Comparison of ENCODE assay signal across 8 mouse cellular contexts in genomic region chr4:57955544-57955958, GRCm38 (mm10). TPM values are rescaled to one million over a fixed set of nuclear protein-coding genes. Genes with fewer than 3 reads are reported as not detected.
DNase-seq lines count a peak whose midpoint lies in the region; ATAC-seq and TF ChIP-seq lines count a peak whose summit lies in the region.

No protein-coding gene starts in this region.

- H3K9me3 ChIP-seq in intestine, postnatal 0 days (ENCODE audit: control insufficient read depth): no peaks in the 10 kb centered on the region
- 0 out of 2 replicates have a peak, but pooled peaks cover 13% of the 10 kb centered on the region for H3K9me3 ChIP-seq in limb, embryonic 13.5 days
- H3K9me3 ChIP-seq in midbrain, embryonic 15.5 days: no peaks in the 10 kb centered on the region
- 0 out of 2 replicates have a peak, but pooled peaks cover 4% of the 10 kb centered on the region for H3K9me3 ChIP-seq in stomach, embryonic 16.5 days (replicated peaks; ENCODE audit: control insufficient read depth, low read length)

- peaks cover 28% of the 10 kb centered on the region for H3K4me1 ChIP-seq in intestine, postnatal 0 days (replicated peaks; ENCODE audit: control insufficient read depth, insufficient read depth, low read length)
- H3K4me1 ChIP-seq in limb, embryonic 13.5 days: peaks cover 33% of the 10 kb centered on the region
- peaks cover 29% of the 10 kb centered on the region for H3K4me1 ChIP-seq in midbrain, embryonic 15.5 days
- peaks cover 19% of the 10 kb centered on the region; the same call in 1 of the 2 replicates for H3K4me1 ChIP-seq in stomach, embryonic 16.5 days (ENCODE audit: control insufficient read depth, insufficient read depth, low read length)

- H3K9ac ChIP-seq in intestine, postnatal 0 days (ENCODE audit: low read depth, low read length): peak overlapping the region; percentile 71
- H3K9ac ChIP-seq in limb, embryonic 13.5 days: peak overlapping the region; percentile 87
- peak overlapping the region; percentile 92 for H3K9ac ChIP-seq in midbrain, embryonic 15.5 days
- H3K9ac ChIP-seq in stomach, embryonic 16.5 days (ENCODE audit: low read length): peak overlapping the region; percentile 85

- H3K36me3 ChIP-seq in intestine, postnatal 0 days (ENCODE audit: control insufficient read depth, insufficient read depth): peaks cover 15% of the 10 kb centered on the region
- peaks cover 21% of the 10 kb centered on the region for H3K36me3 ChIP-seq in limb, embryonic 13.5 days
- H3K36me3 ChIP-seq in midbrain, embryonic 15.5 days (replicated peaks): peaks cover 11% of the 10 kb centered on the region
- peaks cover 16% of the 10 kb centered on the region for H3K36me3 ChIP-seq in stomach, embryonic 16.5 days (ENCODE audit: control insufficient read depth, insufficient read depth, low read length)

- H3K27ac ChIP-seq in intestine, postnatal 0 days (ENCODE audit: low read depth, low read length): peak overlapping the region; percentile 97
- peak overlapping the region; percentile 93 for H3K27ac ChIP-seq in limb, embryonic 13.5 days
- peak overlapping the region; percentile 87 for H3K27ac ChIP-seq in midbrain, embryonic 15.5 days
- peak overlapping the region; percentile 93 for H3K27ac ChIP-seq in stomach, embryonic 16.5 days (ENCODE audit: low read length)

- peak; percentile 63 for DNase-seq in retina, embryonic 14.5 days (ENCODE audit: low spot score)
- no peak for DNase-seq in retina, postnatal 1 day
- peak; percentile 40 for DNase-seq in embryo, embryonic 11.5 days (ENCODE audit: low read depth, low spot score)

- WGBS in intestine, postnatal 0 days: 0% methylated on average over 25 of the region's 25 CpGs
- under 1% methylated on average over 24 of the region's 25 CpGs for WGBS in limb, embryonic 13.5 days
- under 1% methylated on average over 25 of the region's 25 CpGs for WGBS in midbrain, embryonic 15.5 days
- under 1% methylated on average over 25 of the region's 25 CpGs for WGBS in stomach, embryonic 16.5 days

- H3K4me2 ChIP-seq in intestine, postnatal 0 days (replicated peaks; ENCODE audit: low read depth): peak overlapping the region; percentile 80
- peak overlapping the region; percentile 77 for H3K4me2 ChIP-seq in limb, embryonic 13.5 days (replicated peaks)
- peak overlapping the region; percentile 56 for H3K4me2 ChIP-seq in midbrain, embryonic 15.5 days
- peak overlapping the region; percentile 59 for H3K4me2 ChIP-seq in stomach, embryonic 16.5 days (ENCODE audit: low read depth, low read length)

- TF ChIP-seq CTCF in intestine, postnatal 0 days (IDR thresholded peaks at IDR 0.05; ENCODE audit: low read depth): peak; percentile 37

- ATAC-seq in granulocyte monocyte progenitor cell, adult 5-6 weeks (replicated peaks; ENCODE audit: poor library complexity, severe bottlenecking): peak; percentile 23
- ATAC-seq in intestine, postnatal 0 days: peak; percentile 2; the same call in 1 of the 2 replicates
- ATAC-seq in limb, embryonic 13.5 days (ENCODE audit: low FRiP score, low read depth): peak; percentile 6; the same call in 1 of the 2 replicates
- ATAC-seq in midbrain, embryonic 15.5 days (replicated peaks): peak; percentile 44; the same call in 1 of the 2 replicates
- ATAC-seq in stomach, embryonic 16.5 days (ENCODE audit: insufficient read depth, low FRiP score): peak; percentile 3; the same call in 1 of the 2 replicates

- H3K27me3 ChIP-seq in intestine, postnatal 0 days (replicated peaks; ENCODE audit: control insufficient read depth, insufficient read depth, low read length): no peaks in the 10 kb centered on the region
- H3K27me3 ChIP-seq in limb, embryonic 13.5 days: no peaks in the 10 kb centered on the region
- no peaks in the 10 kb centered on the region for H3K27me3 ChIP-seq in midbrain, embryonic 15.5 days (replicated peaks)
- H3K27me3 ChIP-seq in stomach, embryonic 16.5 days (ENCODE audit: control insufficient read depth, insufficient read depth, low read length): no peaks in the 10 kb centered on the region

- H3K4me3 ChIP-seq in intestine, postnatal 0 days (ENCODE audit: low read depth, low read length): peak overlapping the region; percentile 94
- H3K4me3 ChIP-seq in limb, embryonic 13.5 days: peak overlapping the region; percentile 84
- peak overlapping the region; percentile 86 for H3K4me3 ChIP-seq in midbrain, embryonic 15.5 days
- H3K4me3 ChIP-seq in stomach, embryonic 16.5 days (replicated peaks; ENCODE audit: low read length): peak overlapping the region; percentile 75

RNA-seq across cellular contexts. Expression of gene Txn1, which starts 0.7 kb away (rescaled TPM):
- total RNA-seq in granulocyte monocyte progenitor cell, adult 5-6 weeks (2014; fragmentation: Nextera tagmentation): 404 and 474 TPM in 2 replicates
- total RNA-seq in granulocyte monocyte progenitor cell, adult 5-6 weeks (2017): 150 and 201 TPM in 2 replicates
- polyA plus RNA-seq in intestine, postnatal 0 days (2015; fragmentation: Nextera tagmentation; extraction: Ambion mirVana): 702 and 713 TPM in 2 replicates
- polyA plus RNA-seq in limb, embryonic 13.5 days (2015; fragmentation: Nextera tagmentation; extraction: Ambion mirVana): 401 and 408 TPM in 2 replicates
- polyA plus RNA-seq in midbrain, embryonic 15.5 days (2015; fragmentation: Nextera tagmentation; extraction: Ambion mirVana): 255 and 270 TPM in 2 replicates
- 451 and 475 TPM in 2 replicates for polyA plus RNA-seq in stomach, embryonic 16.5 days (2015; fragmentation: Nextera tagmentation; extraction: Ambion mirVana)

RNA-seq across cellular contexts. Expression of gene D630039A03Rik, which starts 39.5 kb away (rescaled TPM):
- total RNA-seq in granulocyte monocyte progenitor cell, adult 5-6 weeks (2014; fragmentation: Nextera tagmentation): not detected in 2 replicates
- total RNA-seq in granulocyte monocyte progenitor cell, adult 5-6 weeks (2017): 0.09 TPM in 1 of 2 replicates, not detected in the other
- polyA plus RNA-seq in intestine, postnatal 0 days (2015; fragmentation: Nextera tagmentation; extraction: Ambion mirVana): 6.6 and 7.0 TPM in 2 replicates
- polyA plus RNA-seq in limb, embryonic 13.5 days (2015; fragmentation: Nextera tagmentation; extraction: Ambion mirVana): 0.34 and 0.42 TPM in 2 replicates
- 0.05 and 0.08 TPM in 2 replicates for polyA plus RNA-seq in midbrain, embryonic 15.5 days (2015; fragmentation: Nextera tagmentation; extraction: Ambion mirVana)
- 11.9 and 13.8 TPM in 2 replicates for polyA plus RNA-seq in stomach, embryonic 16.5 days (2015; fragmentation: Nextera tagmentation; extraction: Ambion mirVana)

RNA-seq across cellular contexts. Expression of gene Txndc8, which starts 53.4 kb away (rescaled TPM):
- not detected in 2 replicates for total RNA-seq in granulocyte monocyte progenitor cell, adult 5-6 weeks (2014; fragmentation: Nextera tagmentation)
- not detected in 2 replicates for total RNA-seq in granulocyte monocyte progenitor cell, adult 5-6 weeks (2017)
- polyA plus RNA-seq in intestine, postnatal 0 days (2015; fragmentation: Nextera tagmentation; extraction: Ambion mirVana): not detected in 2 replicates
- not detected in 2 replicates for polyA plus RNA-seq in limb, embryonic 13.5 days (2015; fragmentation: Nextera tagmentation; extraction: Ambion mirVana)
- not detected in 2 replicates for polyA plus RNA-seq in midbrain, embryonic 15.5 days (2015; fragmentation: Nextera tagmentation; extraction: Ambion mirVana)
- polyA plus RNA-seq in stomach, embryonic 16.5 days (2015; fragmentation: Nextera tagmentation; extraction: Ambion mirVana): not detected in 2 replicates
